Mouse (Mus musculus): ENCODE measurements around the gene Usp47.

The Usp47 gene

DNA sequence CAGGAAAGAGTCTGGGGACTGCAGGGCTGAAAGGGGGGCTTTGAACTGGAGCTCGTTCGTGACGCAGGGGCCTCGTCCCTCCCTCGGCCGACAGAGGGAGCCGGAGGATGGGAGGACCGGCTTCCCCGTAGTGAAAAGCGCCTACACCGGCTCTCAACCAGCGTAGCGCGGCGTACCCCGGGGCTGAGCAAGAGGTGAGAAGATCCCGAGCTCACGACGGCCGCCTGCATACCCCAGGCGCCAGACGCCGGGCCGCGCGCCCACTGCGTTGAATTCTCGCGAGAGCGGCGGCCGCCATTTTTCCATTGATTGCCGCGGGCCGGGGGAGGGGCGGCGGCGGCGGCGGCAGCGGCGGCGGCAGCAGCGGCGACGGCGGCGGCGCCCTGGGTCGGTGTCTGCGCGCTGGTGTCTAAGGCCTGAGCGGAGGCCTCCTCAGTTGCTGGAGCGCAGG, at the start of gene Usp47:
Gene Usp47 (plus strand): TSS at position 355 of the 451 bp plus-strand sequence.
- peak; percentile 83 for DNase-seq (ENCODE audit: low read depth, low spot score)

DNA sequence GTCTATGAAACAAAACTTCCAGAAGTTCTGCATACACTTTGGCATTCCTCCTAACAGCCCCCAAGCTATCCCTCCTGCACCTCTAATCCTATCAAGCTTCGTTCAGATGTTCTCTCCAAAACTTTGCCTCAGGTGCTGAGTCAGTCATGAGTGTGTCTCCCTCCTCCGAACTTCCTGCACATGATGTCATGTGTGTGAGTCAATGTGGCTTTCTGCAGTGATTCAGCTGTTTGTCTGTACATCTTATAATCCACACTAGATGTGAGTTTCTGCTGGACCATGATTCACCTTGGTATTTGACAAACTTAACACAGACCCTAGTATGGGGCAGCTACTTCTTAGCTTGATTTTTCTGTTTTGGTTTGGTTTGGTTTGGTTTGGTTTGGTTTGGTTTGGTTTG, 46.9 kb upstream of the Usp47 start:
- no peak for DNase-seq (ENCODE audit: low read depth, low spot score)

DNA sequence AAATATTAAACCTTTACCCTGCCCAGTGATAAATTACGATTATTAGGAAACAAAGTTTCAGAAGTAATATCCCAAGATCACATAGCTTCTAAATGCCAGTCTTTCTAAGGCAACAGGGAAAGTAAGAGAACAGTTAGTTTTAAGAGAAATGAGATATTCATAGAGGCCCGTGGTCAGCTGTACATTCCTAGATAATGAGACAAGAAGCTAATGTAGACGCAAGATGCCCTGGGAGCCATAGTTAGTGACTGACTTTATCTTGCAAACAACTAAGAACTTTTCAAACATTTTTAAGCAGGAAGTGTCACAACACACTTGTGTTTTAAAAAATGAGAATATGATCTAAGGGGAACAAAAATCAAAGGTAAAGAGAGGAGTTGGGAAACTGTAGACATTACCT, 45.4 kb upstream of the Usp47 start:
- no peak for DNase-seq (ENCODE audit: low read depth, low spot score)

DNA sequence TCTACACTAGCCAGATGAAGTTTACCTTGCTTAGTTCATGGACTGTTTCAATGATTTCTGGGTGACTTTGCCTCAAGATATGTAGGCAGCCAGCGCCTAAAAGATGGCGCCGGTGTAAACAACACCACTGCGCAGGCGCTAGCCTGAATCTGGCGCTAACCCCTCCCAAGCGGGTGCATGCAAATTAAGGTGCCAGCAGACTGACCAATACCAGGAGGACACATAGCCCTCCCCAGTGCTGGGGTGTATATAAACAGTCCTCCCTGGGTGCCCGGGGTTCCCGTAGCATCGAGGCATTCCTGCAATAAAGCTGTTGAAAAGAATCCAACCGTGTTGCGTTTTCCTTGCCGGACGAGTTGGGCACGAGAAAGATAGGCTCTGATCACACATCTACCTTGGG, 41.0 kb upstream of the Usp47 start:
- no peak for DNase-seq (ENCODE audit: low read depth, low spot score)

DNA sequence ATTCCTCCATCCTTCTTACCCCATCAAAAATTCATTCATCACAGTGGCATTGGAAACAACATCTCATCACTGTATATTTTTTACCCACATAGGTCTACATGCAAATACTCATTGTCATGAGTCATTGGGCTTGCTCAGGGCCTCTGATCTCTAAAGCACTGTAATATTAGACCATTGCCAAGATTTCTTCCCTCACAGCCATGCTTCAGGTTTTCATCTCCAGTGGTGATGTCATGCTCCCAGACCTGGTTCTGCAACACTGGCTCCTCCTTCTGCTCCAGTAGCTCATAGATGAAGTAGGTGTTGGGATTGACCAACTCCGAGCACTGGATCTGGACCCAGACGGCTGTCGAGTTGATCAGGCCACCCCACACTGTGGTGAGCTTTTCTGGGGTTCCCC, 38.8 kb upstream of the Usp47 start:
- no peak for DNase-seq (ENCODE audit: low read depth, low spot score)

DNA sequence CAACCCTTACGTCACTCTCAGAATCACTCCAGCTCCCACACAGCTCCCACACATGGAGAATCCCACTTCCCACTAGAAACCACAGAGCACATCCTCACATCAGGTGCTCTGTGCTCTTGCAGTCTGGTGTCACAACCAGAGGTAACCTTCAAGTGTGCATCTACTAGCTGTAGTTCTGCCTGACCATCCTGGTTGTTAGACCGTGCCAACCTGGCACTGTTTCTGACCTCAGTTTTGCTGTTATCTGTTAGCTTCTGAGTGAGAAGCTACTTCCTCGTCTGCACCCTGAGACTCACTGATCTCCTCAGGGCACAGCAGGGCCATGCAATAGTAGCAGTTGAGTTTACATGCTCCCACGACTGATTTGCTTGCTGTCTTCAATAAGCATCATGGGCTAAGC, 38.0 kb upstream of the Usp47 start:
- DNase-seq (ENCODE audit: low read depth, low spot score) = no peak

DNA sequence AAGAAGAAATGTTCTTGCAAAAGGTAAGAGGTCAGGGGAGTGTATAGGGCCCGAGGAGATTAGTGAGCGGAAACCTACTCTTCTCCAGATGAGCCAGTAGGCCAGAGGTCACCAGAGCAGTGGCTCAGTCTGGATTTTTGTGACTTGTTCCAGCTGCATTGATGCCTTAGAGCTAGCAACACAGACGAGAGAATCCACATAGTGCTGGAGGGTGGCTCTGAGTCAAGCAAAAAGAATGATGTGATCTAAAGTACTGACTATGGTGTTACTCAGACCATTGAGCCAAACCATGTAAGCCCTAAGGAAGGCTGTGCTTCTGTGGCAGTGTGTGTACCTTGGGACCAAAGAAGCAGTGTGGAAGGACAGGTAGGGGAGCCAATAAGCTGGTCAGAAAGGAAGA, 36.4 kb upstream of the Usp47 start:
- no peak for DNase-seq (ENCODE audit: low read depth, low spot score)

DNA sequence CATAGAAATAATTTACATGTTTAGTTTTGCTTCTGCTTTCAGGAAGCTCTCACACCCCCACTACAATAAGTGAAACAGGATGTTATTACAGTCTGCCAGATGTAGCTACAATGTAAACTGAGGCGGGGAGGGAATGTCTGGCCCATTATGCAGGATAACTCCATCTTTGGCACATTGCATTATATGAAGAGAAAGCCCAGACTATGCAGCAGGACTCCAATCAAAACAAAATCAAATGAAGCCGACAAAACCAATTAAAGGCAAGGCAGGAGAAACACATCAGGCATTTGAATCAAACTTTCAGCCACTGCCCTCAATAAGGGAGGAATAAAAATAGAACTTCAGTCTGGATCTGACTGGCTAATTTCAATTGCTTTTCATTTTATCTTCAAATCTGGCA, 25.9 kb upstream of the Usp47 start:
- DNase-seq (ENCODE audit: low read depth, low spot score) = no peak

DNA sequence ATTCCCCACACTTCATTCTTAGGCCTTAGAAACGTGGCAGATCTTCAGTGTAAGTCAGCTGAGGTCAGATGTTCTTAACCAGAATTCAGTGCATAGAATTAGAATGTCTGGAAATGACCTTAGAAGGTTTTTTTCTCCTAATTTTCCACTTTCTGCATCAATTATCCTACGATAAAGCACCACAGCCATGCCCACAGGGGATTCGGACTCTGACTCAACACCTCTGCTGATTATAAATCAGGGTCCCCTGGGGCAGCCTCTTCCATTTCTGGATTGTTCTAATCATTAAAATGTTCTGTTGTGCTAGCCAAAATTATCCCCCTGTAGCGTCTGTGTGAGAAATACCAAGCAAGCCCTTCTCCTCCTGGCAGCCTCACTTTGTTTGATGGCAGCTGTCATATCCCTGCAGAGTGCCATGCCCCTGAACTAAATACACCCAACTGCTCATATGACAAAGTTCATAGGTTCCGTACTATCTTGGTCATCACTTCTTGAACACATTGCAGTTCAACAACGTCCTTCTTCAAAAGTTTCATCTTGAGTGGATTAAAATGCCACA, 24.8 kb upstream of the Usp47 start:
- no peak for DNase-seq (ENCODE audit: low read depth, low spot score)

DNA sequence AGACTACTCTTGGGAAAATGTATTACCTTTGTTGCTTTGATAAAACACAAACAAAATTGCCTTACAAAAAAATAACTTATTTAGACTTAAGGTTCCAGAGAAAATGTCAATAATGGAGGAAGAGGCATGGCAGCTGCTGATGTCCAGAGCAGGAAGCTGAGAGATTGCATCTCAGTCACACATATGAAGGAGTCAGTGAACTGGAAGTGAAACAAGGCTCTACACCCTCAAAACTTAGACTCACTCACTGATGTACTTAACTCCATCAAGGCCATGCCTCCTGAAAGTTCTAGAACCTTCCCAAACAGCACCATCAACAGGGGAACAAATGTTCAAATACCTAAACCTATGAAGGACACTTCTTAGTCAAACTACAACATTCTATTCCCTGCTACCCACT, 23.9 kb upstream of the Usp47 start:
- no peak for DNase-seq (ENCODE audit: low read depth, low spot score)

DNA sequence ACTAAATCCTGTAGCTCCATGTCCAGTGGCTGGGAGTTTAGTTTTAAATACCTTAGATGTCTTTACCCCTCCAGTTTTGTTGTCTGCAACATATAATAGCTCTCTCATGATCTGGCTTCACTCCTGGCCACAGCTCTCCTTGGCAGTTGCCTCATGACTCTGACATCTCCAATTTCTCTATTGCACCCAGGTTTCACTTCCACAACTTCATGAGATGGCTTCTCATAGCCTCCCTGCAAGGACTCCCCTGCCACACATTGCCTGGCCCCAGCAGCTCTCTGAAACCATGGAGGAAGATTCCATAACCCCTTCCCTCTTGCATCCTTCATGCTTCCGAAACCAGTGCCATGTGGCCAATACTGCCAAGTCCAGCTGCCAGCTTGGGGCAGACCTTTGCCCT, 23.1 kb upstream of the Usp47 start:
- DNase-seq (ENCODE audit: low read depth, low spot score) = no peak

DNA sequence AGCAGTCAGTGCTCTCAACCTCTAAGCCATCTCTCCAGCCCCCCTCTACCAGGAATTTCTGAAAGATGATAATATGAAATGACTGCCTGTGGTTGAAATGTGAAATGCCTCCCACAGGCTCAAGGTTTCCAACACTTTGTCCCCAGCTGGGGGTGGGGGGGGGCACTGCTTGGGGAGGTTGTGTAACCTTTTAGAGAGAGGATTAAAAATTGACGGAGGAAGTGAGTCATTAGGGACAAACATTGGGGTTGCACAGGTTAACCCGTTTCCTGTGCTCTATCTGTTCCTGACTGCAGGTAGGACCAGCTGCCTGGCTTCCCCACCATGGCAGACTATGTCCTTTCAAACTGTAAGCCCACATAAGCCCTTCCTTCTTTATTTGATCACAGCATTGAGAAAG, 12.8 kb upstream of the Usp47 start:
- DNase-seq (ENCODE audit: low read depth, low spot score) = no peak

DNA sequence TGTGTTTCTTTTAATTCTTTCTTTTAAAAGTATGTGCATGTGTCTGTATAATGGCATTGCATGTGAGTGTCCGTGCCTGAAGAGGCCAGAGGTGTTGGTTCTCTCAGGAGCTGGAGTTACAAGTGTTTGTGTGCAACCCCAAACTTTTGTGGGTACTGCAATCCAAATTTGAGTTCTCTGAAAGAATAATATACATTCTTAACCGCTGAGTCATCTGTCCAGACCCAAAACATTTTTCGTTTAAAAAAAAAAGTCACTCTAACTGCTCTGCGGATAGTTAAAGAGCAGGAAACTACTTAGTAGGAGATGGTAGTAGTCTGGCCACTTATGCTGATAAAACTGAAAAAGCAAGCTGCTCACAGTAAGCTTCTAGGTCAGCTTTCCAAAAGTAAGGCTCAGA, 12.3 kb upstream of the Usp47 start:
- DNase-seq (ENCODE audit: low read depth, low spot score) = no peak

DNA sequence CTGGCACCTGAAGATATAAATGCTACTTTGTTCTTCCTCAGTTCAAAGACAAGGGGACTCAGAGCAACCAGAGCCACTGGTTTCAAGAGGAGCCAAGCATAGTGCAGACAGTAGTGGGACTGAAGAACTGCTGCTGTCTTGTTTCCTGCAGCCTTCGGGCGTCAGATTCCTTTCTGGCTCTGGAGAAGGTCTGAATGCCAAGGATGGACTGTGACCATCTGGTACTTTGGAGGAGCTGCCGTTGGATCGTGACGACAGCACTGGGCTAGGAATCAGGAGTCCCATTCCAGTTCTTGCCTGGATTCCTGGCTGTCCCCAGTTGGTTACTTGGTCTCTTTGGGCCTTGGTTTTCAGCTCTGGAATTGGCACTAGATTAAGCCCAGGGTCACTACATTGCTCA, 11.2 kb upstream of the Usp47 start:
- no peak for DNase-seq (ENCODE audit: low read depth, low spot score)

DNA sequence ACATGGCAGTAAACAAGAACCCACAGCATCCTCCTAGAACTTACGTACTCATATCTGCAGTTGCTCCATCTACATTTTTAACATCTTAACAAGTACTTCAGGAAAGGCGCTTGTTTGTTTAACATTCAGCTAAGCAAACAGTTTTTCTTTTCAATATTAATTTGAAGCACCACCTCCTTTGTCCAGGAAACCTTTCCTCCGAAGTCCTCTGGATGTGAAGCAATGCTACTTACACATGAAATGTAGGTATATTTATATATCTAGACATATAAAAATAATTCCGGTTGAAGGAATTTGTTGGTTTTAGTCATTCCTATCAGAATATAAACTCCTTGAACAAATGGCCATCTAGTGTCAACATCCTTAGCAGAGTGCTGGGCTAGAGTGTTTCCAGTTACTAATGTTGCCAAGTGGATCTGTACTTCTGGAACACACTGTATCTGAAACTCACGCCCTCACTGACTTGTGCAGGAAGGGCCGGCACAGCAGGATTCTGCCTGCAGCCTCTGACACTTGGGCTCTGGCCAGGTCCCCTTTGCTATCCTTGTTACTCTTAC, 10.6 kb upstream of the Usp47 start:
- no peak for DNase-seq (ENCODE audit: low read depth, low spot score)

DNA sequence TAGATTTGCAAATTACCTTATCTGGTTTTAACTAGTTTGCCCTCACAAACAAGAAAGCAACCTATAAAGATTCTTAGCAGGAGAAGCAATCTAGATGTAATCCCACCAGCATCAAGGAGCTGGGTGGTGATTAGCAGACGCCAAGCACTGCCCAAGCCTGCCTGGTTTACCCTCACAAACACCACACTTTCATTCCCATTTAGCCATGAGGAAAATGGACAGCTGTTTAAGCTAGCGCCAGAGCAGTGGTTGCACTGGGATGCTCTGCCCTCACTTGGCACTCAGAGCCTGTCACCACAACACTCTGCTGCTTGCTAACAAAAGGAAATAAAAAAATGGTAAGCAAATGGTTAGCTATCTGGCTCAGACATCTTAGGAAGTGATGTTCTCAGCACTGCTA, 9.2 kb upstream of the Usp47 start:
- no peak for DNase-seq (ENCODE audit: low read depth, low spot score)

DNA sequence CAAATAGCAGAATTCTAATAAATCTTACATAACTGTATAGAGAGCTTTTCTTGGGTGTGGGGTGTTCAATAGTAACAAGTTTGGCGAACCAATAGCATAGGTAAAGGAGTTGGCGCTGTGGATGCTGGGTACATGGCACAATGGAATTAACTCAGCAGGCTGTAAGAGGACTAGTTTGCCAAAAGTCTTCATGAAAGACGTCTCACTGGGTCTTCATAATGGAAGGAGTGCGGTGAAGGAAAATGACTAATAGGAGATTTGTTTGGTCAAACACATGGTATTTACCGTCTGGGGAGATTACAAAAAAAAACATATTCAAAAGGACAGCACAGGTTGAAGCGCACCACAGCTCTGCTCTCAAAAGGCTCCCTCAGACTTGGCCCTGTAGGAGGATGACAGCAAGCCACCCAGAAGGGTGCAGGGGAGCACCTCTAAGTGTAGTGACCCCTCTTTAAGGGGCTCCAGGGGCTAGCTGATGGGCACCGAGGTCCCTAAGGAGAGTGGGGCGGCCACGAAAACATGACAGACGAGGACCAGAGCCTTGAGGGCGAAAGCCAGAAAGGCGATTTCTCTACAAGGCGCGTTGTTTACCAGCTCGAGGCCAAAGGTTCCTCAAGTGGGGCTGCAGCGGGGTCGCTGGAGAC, 676 bp upstream of the Usp47 start:
- DNase-seq (ENCODE audit: low read depth, low spot score) = no peak

DNA sequence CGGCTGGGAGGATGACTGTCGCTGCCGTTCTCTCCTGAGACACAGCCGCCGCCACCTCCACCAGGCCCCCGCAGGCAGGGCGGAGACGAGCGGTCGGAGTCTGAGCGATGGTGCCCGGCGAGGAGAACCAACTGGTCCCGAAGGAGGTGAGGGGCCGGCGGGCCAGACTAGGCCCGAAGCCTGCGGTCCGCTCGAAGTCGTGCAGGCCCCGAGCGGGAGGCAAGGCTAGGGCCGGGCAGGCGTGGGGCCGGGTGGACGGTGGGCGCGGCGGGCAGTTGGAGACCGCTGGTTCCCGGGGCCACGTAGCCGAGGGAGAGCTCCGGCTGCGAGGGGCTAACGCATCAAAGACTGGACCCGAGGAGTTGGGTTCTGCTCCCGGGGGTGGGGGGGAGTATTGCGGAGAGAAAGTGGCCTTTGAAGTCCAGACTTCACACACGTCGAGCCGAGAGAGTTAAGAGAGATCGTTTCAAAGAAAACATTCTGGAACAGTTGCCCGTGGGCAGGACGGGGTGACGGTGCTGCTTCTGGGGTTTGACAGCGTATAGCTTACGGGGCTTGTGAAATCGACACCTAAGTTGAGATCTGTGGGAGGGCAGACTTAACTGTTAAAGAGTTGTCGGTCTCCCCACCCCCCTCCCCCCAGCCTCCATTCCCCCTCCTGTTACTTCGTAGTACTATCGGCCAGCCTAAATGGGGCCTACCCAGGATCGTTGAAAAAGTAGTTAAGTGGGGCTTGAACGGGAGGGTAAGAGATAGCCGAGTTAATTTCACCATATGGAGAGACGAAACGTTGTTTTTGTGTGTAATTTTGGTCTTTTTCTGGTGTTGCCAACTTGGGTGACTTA, 519 bp downstream of the Usp47 start:
- DNase-seq (ENCODE audit: low read depth, low spot score) = no peak

DNA sequence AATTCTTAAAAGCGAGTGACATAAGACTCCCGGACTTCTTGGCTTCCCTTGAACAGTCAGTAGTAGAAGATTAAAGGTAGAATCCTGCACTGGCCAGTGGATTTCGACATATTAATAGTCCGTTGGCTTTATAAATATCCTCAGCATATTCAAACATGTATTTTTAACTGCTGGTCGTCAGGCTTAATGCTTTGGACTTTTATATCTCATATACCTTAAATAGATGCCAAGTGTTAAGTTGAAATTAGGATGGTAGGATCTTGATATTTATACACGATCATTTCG, 1.1 kb downstream of the Usp47 start:
- DNase-seq (ENCODE audit: low read depth, low spot score) = no peak

DNA sequence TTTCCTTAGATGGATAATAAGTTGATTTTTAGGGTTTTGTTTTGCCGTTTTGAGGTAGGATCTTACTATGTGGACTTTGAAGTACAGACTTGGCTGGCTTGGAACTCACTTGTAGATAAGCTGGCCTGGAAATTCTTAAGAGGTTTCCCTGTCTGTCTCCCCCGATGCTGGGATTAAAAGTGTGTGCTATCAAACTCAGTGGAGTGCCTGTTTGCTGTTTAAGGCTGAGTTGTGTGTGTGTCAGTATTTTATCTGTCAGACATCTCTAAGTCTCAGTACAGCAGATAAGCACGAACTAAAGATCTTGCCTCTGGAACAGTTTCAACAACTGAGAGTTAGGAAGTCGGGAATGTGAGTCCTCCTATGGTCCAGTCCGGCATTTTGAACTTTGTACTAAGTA, 1.6 kb downstream of the Usp47 start:
- DNase-seq (ENCODE audit: low read depth, low spot score) = no peak

DNA sequence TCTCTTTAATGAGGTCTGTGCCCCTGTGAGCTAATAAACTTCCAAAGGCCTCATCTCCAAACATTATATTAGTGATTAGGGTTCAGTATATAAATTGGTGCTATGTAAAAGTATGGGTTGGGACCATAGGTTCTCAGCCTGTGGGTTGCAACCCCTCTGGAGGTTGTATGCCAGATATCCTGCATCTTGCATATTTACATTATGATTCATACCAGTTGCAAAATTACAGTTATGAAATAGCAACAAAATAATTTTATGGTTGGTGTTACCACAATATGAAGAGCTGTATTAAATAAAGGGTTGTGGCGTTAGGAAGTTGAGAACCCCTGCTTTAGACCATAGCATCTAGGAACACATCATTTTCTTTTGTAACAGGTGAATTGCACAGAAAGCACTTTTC, 7.3 kb downstream of the Usp47 start:
- no peak for DNase-seq (ENCODE audit: low read depth, low spot score)

DNA sequence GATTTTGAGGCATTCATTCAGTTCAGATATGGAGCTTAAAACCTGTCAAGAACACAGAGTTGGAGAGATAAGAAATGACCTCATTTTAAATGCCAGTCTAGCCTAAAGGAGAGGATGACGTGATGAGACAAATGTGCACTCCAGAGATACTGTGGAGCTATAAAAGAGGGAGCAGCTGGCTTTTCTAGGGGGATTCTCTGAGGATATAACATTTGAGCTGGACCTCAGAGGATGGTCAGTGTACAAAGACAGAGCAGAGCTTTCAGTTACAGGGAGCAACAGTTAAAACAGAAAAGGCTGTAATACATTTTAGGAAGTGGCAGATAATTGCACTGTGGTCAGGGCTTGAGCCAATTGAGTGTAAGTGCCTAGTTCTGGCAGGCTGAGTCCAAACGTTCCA, 12.5 kb downstream of the Usp47 start:
- no peak for DNase-seq (ENCODE audit: low read depth, low spot score)

DNA sequence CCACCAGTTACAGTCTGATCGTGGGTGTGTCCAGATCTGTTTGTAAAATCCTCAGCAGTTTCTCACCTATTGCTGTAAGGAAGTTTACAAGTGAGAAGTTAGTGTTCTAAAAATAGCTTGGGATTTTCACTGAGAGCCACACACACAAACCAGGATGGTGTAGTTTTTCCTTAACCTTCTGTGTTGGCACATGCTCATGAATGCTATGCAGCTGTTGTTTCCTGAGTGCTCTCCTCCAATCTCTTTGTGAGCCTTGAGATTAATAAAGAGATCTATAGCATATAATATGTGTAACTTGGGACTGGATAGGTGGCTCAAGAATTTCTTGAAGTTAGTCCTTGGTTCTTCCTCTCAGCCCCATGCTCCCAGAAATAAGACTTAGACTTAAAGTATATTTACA, 13.3 kb downstream of the Usp47 start:
- DNase-seq (ENCODE audit: low read depth, low spot score) = no peak

Data from retina, postnatal 7 days (tissue).